Mouse (Mus musculus) midbrain, embryonic 11.5 days (tissue): ENCODE data around the gene Ing1. TPM values are rescaled to one million over a fixed set of nuclear protein-coding genes. Genes with fewer than 3 reads are reported as not detected.

ENCODE experiments used
- ATAC-seq: fragments of 200-750 bp; cut with Nextera tagmentation; 2 replicates; pipeline ENCODE4 v1.8.0; 2017; ENCODE audit warnings: moderate TSS enrichment, moderate library complexity; ENCODE audit not compliant: low FRiP score
- DNase-seq: peaks from one replicate; pipeline ENCODE4 v3.0.0; 2015; ENCODE audit warnings: low spot score; ENCODE audit errors: missing footprints
- H3K27ac ChIP-seq: fragments of 300-500 bp; sonication (generic); 2 replicates; pipeline ENCODE4 v1.5.1; 2014; ENCODE audit warnings: low read depth, low read length
- H3K27me3 ChIP-seq: fragments of 300-500 bp; sonication (generic); 2 replicates; pipeline ENCODE4 v1.6.1; 2014; ENCODE audit warnings: mild to moderate bottlenecking, low read length, moderate library complexity, mixed read lengths; ENCODE audit not compliant: control insufficient read depth, insufficient read depth
- H3K36me3 ChIP-seq: fragments of 300-500 bp; sonication (generic); 2 replicates; pipeline ENCODE4 v1.6.1; 2014; ENCODE audit warnings: mild to moderate bottlenecking, low read length, moderate library complexity, mixed read lengths; ENCODE audit not compliant: control insufficient read depth, insufficient read depth
- H3K4me1 ChIP-seq: fragments of 300-500 bp; sonication (generic); 2 replicates; pipeline ENCODE4 v1.6.1; 2014; ENCODE audit warnings: low read length; ENCODE audit not compliant: control insufficient read depth, insufficient read depth
- H3K4me2 ChIP-seq: fragments of 300-500 bp; sonication (generic); 2 replicates; pipeline ENCODE4 v1.6.1; 2014; ENCODE audit warnings: mild to moderate bottlenecking, moderate library complexity
- H3K4me3 ChIP-seq: fragments of 300-500 bp; sonication (generic); 2 replicates; pipeline ENCODE4 v1.5.1; 2014; ENCODE audit warnings: low read depth, low read length
- H3K9ac ChIP-seq: fragments of 300-500 bp; sonication (generic); 2 replicates; pipeline ENCODE4 v1.6.1; 2014; ENCODE audit warnings: low read length
- H3K9me3 ChIP-seq: fragments of 300-500 bp; sonication (generic); 2 replicates; pipeline ENCODE4 v1.6.1; 2016; ENCODE audit warnings: low read length; ENCODE audit not compliant: control insufficient read depth
- WGBS: fragments of 180-500 bp; shearing (Covaris S2); extraction: QIAGEN DNeasy Blood & Tissue Kit; methylation state at CpG from one replicate; pipeline ENCODE4 v1.1.7; 2014; 5-methylcytosine and 5-hydroxymethylcytosine counted together
- polyA plus RNA-seq: library from polyadenylated mRNA; unstranded; fragments of >200 nt; fragmentation: Nextera tagmentation; extraction: Ambion mirVana; gene quantifications from 2 replicates; pipeline ENCODE4 v1.2.1, GENCODE M21; 2014

The Ing1 gene
- polyA plus RNA-seq, 1 experiment from 2014 or later = 48.1 TPM

- H3K4me1 ChIP-seq = no peaks in the 10 kb centered on the region
These were observed 37.3 kb upstream of the Ing1 start for GRCm38 (mm10) chr8:11518056-11518396.

GRCm38 (mm10) chr8:11518676-11519075, 36.7 kb upstream of the Ing1 start:
- Histone ChIP-seq H3K36me3 (0 out of 2 replicates have a peak, but pooled peaks cover 2% of the 10 kb centered on the region), H3K9me3 (no peaks in the 10 kb centered on the region), H3K9ac (no peak overlapping the region), H3K27me3 (no peaks in the 10 kb centered on the region), H3K27ac (no peak overlapping the region), H3K4me2 (no peak overlapping the region), H3K4me3 (no peak overlapping the region), H3K4me1 (no peaks in the 10 kb centered on the region)
- ATAC-seq (no peak), DNase-seq (no peak)
- WGBS = 95% methylated on average over 11 of the region's 11 CpGs

More at GRCm38 (mm10) chr8:11518056-11518396, 37.3 kb upstream of the Ing1 start:
- Histone ChIP-seq H3K9me3 (no peaks in the 10 kb centered on the region), H3K4me3 (no peak overlapping the region), H3K9ac (no peak overlapping the region), H3K36me3 (peaks cover 3% of the 10 kb centered on the region; the same call in 1 of the 2 replicates), H3K27me3 (no peaks in the 10 kb centered on the region), H3K4me2 (no peak overlapping the region), H3K27ac (no peak overlapping the region)
- ATAC-seq (no peak), DNase-seq (no peak)
- WGBS = 94% methylated on average over 6 of the region's 6 CpGs

- Histone ChIP-seq H3K9me3 (no peaks in the 10 kb centered on the region), H3K4me3 (no peak overlapping the region), H3K9ac (no peak overlapping the region), H3K36me3 (no peaks in the 10 kb centered on the region), H3K27me3 (no peaks in the 10 kb centered on the region), H3K4me1 (no peaks in the 10 kb centered on the region), H3K27ac (no peak overlapping the region), H3K4me2 (no peak overlapping the region)
- no peak for ATAC-seq
- no peak for DNase-seq
- WGBS = 81% methylated on average over 3 of the region's 3 CpGs
These were observed 32.0 kb upstream of the Ing1 start for GRCm38 (mm10) chr8:11523331-11523730.

GRCm38 (mm10) chr8:11530155-11530770, 25.1 kb upstream of the Ing1 start:
- ATAC-seq (no peak), DNase-seq (peak; percentile 75)
- no peaks in the 10 kb centered on the region for H3K9me3 ChIP-seq
- WGBS = 76% methylated on average over 18 of the region's 18 CpGs
- H3K4me1 ChIP-seq = peaks cover 9% of the 10 kb centered on the region
- no peak overlapping the region for H3K4me3 ChIP-seq
- H3K27me3 ChIP-seq = no peaks in the 10 kb centered on the region
- H3K36me3 ChIP-seq = no peaks in the 10 kb centered on the region
- no peak overlapping the region for H3K9ac ChIP-seq
- no peak overlapping the region for H3K27ac ChIP-seq
- no peak overlapping the region for H3K4me2 ChIP-seq

GRCm38 (mm10) chr8:11530849-11531248, 24.5 kb upstream of the Ing1 start:
- WGBS = 52% methylated on average over 4 of the region's 4 CpGs
- H3K36me3 ChIP-seq = no peaks in the 10 kb centered on the region

GRCm38 (mm10) chr8:11534494-11534893, 20.9 kb upstream of the Ing1 start:
- Histone ChIP-seq H3K9me3 (no peaks in the 10 kb centered on the region), H3K27ac (no peak overlapping the region), H3K4me1 (peaks cover 9% of the 10 kb centered on the region), H3K36me3 (no peaks in the 10 kb centered on the region), H3K4me2 (no peak overlapping the region), H3K9ac (no peak overlapping the region), H3K4me3 (no peak overlapping the region), H3K27me3 (no peaks in the 10 kb centered on the region)
- ATAC-seq (no peak), DNase-seq (no peak)
- WGBS = 15% methylated on average over 9 of the region's 9 CpGs

More at GRCm38 (mm10) chr8:11530849-11531248, 24.5 kb upstream of the Ing1 start:
- Histone ChIP-seq H3K9me3 (no peaks in the 10 kb centered on the region), H3K27ac (no peak overlapping the region), H3K9ac (no peak overlapping the region), H3K4me3 (no peak overlapping the region), H3K27me3 (no peaks in the 10 kb centered on the region), H3K4me1 (peaks cover 9% of the 10 kb centered on the region), H3K4me2 (no peak overlapping the region)
- ATAC-seq (no peak), DNase-seq (peak; percentile 76)

GRCm38 (mm10) chr8:11539049-11539448, 16.3 kb upstream of the Ing1 start:
- Histone ChIP-seq H3K27ac (no peak overlapping the region), H3K4me3 (no peak overlapping the region), H3K4me2 (no peak overlapping the region), H3K36me3 (peaks cover 3% of the 10 kb centered on the region), H3K9me3 (no peaks in the 10 kb centered on the region), H3K27me3 (no peaks in the 10 kb centered on the region), H3K9ac (no peak overlapping the region), H3K4me1 (peaks cover 9% of the 10 kb centered on the region)
- WGBS = 91% methylated on average over 4 of the region's 4 CpGs
- no peak for DNase-seq
- no peak for ATAC-seq

- DNase-seq (peak; percentile 59), ATAC-seq (no peak)
- no peak overlapping the region for H3K9ac ChIP-seq
- H3K4me2 ChIP-seq = no peak overlapping the region
- no peaks in the 10 kb centered on the region for H3K4me1 ChIP-seq
- H3K27ac ChIP-seq = no peak overlapping the region
- peaks cover 3% of the 10 kb centered on the region for H3K36me3 ChIP-seq
- no peaks in the 10 kb centered on the region for H3K9me3 ChIP-seq
- no peak overlapping the region for H3K4me3 ChIP-seq
- 94% methylated on average over 8 of the region's 8 CpGs for WGBS
- no peaks in the 10 kb centered on the region for H3K27me3 ChIP-seq
These were observed 15.2 kb upstream of the Ing1 start for GRCm38 (mm10) chr8:11540182-11540581.

- Histone ChIP-seq H3K9me3 (no peaks in the 10 kb centered on the region), H3K4me2 (no peak overlapping the region), H3K4me3 (no peak overlapping the region), H3K4me1 (no peaks in the 10 kb centered on the region), H3K27ac (no peak overlapping the region), H3K36me3 (peaks cover 3% of the 10 kb centered on the region), H3K27me3 (no peaks in the 10 kb centered on the region), H3K9ac (no peak overlapping the region)
- ATAC-seq (no peak), DNase-seq (no peak)
- 95% methylated on average over 12 of the region's 12 CpGs for WGBS
These were observed 13.3 kb upstream of the Ing1 start for GRCm38 (mm10) chr8:11542031-11542430.
